Mouse (Mus musculus) thymus, postnatal 25 days (tissue): Measurements from ENCODE around the gene A230072I06Rik.

Source experiments
- DNase-seq: peaks from one replicate; pipeline ENCODE4 v3.0.0; 2022

The A230072I06Rik gene

DNA sequence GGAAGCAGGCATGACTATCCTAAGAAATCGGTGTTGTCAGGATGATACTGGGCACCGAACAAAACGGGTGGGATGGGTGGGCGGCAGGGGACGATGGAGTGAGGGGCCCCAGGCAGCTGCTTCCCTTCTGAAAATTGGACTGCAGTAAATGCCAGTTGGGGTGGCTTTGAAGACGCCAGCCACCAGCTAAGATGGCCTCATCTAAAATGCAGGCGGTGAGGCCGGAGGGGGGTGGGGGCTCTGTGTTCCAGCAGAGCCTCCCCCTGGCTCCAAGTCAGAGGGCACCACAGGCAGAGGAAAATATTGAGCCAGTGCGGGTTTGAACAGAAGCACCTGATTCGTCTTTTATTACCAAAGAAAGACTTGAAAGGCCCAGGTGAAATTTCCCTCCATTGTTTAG is 45.9 kb downstream of the A230072I06Rik start:
- no peak for DNase-seq

DNA sequence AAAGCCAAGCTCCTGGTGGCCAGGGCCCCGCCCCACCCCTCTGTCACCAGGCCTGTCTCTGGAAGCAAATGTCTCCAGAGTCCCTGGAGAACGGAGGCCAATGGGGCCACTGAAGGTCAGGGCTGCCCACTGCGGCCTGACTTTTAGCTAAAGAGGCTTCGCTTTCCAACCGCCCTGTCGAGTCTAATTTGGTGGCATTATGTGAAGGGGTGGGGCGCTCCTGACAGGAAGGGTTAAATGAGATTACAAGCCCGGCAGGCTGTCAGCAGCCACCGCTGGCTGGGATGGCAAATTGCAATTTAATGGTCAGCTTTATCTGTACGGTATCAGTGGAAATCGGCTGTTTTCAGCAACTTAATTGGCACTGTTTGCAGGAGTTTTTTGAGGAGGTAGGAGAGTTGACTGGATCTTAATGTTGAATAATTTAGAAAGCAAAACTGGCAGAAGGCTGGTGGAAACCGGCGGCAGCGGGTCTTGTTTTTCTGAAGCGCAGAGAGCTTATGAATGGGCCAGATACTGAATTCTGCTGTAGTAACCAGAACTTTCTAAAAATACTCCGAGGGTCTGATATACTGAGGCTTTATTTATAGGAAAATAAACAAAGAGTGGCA is 46.5 kb downstream of the A230072I06Rik start:
- DNase-seq, result no peak

DNA sequence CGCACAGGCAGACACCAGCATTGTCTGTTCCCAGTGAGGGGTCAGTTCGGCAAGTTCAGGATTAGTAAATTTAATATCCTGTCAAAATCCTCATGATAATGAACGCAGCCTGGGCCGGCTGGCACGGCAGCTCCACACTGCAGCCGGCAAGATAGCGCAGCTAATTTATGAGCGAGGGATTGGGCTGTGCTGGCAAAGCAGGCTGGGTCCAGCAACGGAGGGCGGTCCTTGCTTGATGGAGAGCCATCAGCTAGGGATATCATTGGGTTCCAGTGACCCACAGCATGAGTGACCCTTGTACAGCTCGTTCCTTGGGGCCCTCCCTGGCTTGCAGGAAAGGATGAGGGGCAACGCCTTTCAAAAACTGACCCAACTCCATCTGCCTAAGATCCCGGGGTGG is 48.6 kb downstream of the A230072I06Rik start:
- no peak for DNase-seq

DNA sequence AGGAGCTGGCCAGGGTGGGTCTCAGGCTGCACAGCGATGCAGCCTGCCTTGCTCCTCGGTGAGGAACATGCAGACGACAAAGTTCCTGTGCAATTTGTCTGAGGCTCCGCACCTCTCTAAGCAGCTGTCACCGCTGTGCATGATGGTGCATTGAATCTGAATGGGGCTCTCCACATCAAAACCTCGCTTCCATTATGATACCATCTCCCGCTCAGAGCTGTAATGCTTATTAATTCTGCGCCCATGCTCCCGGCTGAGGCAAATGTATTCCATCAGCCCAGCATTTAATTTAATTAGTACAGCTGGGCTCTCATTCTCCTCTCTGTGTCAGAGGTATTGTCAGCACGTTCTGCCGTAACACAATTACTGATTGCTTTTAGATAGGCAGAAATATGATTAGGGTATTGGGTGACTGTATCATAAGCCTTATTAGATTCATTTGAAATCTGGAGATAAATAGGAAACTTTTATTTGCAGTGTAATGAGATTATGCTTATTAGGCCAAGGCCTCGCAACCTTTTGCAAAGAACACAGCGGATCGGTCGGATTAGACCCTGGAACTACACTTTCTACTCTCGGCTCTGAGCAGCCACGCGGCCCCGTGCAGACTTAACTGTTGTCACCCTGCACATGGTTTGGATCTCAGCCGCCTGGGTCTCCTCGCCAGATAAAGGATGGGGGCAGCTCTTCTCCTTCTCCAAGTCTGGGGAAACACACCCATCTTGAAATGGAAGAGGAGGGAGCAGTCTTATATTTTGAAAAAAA is 49.3 kb downstream of the A230072I06Rik start:
- DNase-seq, result no peak

GRCm38 (mm10) chr8:12328476-12328875 is 49.9 kb downstream of the A230072I06Rik start:
- no peak for DNase-seq

GRCm38 (mm10) chr8:12330066-12330465 is 51.4 kb downstream of the A230072I06Rik start:
- DNase-seq, result no peak
